Mouse (Mus musculus): ENCODE measurements at regions not wholly inside any gene's neighbourhood (a gene's known extent, or its start where the extent isn't known, plus 50 kb on each side); places are given as distances from the start of the nearest gene placed in this dataset.
"Not testable (repeated sequence)": the region's sequence is repeated elsewhere in the genome, so short reads cannot be mapped to it uniquely, and the experiment has no call there.

GRCm38 (mm10) chr16:76958597-76959392 lies 54.7 kb upstream of the Usp25 start:
- DNase-seq (ENCODE audit: low spot score in 2 of 2) = no peak

DNA sequence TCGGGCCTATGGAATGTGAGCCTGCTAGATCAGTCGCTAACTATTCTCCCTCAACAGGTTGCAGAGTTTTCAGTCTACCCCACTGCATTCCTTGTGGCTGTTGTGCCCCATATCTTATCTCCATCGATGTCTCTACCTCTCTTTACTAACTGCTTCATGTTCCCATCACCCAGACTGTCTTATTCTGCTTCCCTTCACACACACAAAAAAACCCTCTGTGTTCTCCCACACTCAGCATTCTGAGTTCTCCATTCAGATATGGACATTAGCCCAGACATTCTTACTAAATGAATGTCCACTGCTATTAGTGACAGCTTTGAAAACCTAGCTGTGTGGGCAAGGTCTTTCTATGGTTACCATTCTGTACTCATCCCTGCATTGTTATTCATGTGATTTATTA lies 56.0 kb upstream of the Usp25 start:
- DNase-seq (ENCODE audit: low spot score in 2 of 2) = no peak

DNA sequence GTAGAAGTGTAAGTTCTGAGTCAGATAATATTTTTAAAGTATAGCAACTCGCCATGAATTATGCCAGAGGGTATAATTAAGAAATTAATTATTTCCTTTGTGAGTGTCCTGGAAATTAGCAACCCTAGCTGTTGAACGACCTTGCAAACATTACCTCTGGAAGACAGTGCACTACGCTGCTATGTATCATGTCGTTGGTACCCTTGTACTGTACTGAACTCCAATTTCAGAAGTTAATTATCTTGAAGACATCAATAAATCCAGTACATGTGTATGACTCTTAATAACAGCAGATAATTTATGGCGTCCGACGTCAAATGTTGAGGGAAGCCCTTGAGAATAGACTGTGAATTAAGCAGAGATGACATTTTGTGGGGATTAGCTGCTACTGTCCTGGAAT lies 56.4 kb upstream of the Usp25 start:
- DNase-seq (ENCODE audit: low spot score in 2 of 2) = no peak

DNA sequence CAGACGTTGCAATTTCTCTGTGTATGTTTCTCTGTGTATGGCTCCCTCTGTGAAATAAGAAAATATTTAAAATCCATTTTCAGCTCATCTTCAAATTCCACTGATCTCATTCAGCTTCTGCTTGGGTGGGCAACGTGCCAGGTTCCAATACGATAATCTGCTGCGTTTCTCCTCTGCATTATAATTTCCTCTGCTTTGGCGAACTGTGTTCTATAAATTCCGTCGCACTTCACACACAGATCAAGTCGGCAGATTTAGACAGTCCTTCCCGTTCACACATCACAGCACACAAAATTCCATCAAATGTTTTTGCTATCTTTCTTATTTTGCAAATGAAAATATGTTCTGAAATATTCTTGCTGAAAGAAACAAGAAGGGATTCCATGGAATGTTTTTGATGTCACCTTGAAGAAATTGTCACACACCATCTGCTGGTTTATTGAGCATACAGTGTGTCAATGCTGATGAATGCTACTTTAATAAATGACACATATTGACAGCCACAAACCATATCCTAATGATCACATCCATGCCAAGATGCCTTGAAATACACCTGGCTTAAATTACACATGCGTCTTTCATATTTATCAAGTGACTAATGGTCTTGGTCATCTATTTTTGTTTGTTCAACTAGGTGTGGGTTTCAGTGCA lies 62.5 kb upstream of the Usp25 start:
- DNase-seq (ENCODE audit: low spot score in 2 of 2) = no peak

DNA sequence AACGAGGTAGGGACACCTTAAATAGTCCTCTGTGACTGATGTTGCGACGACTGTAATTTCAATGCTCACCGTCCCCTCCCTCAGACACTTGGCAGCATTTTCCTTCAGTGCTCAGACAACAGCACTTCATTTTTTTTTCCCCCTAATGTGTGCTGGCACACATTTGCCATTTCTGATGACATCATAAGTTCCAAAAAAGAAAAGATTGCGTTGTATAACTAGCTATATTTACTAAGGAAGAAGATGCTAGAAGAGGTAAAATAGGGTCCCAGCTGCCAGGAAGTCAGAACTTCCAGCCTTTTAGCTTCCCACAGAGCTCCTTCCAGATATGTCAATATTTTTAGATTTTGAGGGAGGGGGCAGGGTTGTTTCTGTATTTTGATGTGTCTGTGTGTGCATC lies 66.5 kb upstream of the Usp25 start:
- no peak for DNase-seq (ENCODE audit: low spot score in 2 of 2)

DNA sequence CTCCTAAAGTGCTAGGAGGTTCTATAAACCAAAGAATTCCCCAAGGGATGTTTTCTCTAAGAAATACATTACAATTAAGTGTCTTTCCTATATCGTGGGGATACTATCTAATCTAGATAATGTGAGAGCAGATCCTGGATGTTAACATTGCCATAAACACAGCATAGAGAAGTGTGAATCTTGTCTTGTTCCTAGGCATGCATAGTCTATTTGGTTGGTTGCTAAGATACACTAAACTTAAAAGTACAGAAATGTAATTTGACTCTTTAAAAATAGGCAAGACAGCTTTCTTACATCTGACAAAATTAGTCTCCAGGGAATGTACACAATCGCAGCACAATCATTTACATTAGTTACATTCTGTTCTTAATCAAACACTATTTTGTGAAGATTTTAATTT lies 75.4 kb upstream of the Usp25 start:
- DNase-seq (ENCODE audit: low spot score in 2 of 2) = no peak

DNA sequence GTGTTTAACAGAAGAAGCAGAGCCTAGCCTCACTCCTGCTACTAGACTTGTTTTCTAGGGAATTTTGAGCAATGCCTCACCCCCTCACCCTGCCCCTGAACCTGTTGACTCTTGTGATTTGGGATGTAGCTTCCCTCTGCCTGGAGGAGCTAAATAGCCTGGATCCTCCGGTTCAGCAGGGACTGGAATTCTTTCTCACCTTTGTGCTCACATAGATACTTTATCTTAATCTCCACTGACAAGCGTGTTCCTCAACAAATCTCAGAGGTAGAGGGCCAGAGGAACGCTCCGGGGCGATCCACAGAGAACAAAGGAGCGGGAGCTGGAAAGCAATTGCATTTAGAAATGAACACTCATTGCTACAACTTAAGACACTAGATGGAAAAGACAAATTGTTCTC lies 85.6 kb upstream of the Usp25 start:
- DNase-seq (ENCODE audit: low spot score in 2 of 2) = no peak

DNA sequence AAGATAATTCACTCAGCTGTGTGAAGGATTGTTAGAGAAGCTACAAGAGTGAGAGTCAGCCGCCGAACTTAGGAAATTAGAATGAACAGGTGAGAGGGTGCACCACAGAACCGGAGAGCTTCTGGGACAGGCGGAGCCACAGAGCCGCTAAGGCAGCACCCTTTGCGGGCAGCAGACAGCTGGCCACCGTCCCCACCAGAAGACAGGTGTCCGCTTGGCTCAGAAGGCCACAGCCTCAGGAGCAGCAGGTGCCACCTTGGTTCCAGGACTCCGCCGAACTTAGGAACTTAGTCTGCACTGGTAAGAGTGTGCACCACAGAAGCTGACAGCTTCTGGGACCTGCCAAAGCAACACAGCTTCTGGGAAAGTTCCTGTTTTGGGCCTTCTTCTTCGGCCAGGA lies 93.4 kb upstream of the Usp25 start:
- not testable (repeated sequence) for DNase-seq (ENCODE audit: low spot score in 2 of 2)

GRCm38 (mm10) chr16:76918598-76918997 lies 94.9 kb upstream of the Usp25 start:
- no peak for DNase-seq (ENCODE audit: low spot score in 2 of 2)

- no peak for DNase-seq (ENCODE audit: low spot score in 2 of 2)
Observed at GRCm38 (mm10) chr16:76914311-76914710, 99.2 kb upstream of the Usp25 start.

DNA sequence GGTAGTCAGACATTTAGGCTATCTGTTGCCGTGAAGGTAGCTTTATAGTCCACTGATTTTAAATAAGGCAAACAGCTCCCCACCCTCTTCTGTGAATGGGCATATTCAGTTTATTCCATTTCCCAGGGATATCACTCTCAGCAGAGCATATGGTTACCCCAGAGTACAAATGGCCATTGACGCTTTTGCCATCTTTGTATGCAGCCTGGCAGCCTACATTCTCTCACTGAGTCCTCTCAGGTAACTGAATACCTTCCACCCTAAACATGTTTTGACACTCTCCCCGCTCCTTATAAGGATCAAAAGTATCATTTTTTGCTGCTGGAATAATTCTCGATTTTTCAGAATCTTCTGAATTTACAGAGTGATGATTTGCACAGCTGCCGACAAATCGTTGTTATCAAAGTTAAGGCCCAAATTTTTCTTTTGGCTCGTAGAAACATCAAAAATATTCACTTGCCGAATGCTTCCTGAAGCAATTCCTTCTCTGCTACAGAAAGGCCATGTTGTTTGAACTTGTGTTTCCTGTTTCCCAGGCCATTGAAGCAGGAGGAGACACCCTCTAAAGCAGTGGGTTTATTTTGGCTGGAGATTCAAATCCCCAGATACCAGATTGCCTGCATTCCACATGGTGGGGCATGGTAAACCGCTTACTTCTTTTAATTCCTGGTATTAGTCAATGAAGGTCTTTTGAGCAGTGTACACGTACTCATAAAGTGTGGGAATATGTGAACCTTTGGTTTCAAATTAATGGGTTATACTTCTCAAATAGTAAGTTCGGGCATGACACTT lies 108.1 kb upstream of the Usp25 start:
- no peak for DNase-seq (ENCODE audit: low spot score in 2 of 2)

- DNase-seq (ENCODE audit: low spot score in 2 of 2) = no peak
Observed at GRCm38 (mm10) chr16:76899083-76899482, 114.4 kb upstream of the Usp25 start.

- DNase-seq (ENCODE audit: low spot score in 2 of 2) = no peak
Observed at GRCm38 (mm10) chr16:76896305-76896704, 117.2 kb upstream of the Usp25 start.

- no peak for DNase-seq (ENCODE audit: low spot score in 2 of 2)
Observed at GRCm38 (mm10) chr16:76895781-76896180, 117.7 kb upstream of the Usp25 start.

- DNase-seq (ENCODE audit: low spot score in 2 of 2) = no peak
Observed at GRCm38 (mm10) chr16:76878576-76878975, 134.9 kb upstream of the Usp25 start.

- DNase-seq (ENCODE audit: low spot score in 2 of 2) = no peak
Observed at GRCm38 (mm10) chr16:76875397-76876018, 138.0 kb upstream of the Usp25 start.

DNA sequence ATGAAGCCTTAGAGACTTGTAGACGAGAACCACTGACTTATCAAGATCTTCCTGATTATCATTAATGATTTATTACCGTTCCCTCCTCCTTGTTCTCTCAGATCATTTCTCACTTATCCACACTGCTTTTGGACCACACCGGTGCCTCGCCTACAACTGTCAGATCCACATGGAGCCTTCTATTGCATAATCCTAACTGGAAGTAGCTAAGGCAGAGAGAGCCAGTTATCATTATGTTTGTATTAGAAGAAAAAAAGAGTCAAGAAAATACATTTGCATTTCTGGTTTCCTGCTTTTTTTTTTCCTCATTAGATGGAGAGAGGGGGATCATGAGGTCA lies 147.1 kb upstream of the Usp25 start:
- DNase-seq (ENCODE audit: low spot score in 2 of 2) = no peak

DNA sequence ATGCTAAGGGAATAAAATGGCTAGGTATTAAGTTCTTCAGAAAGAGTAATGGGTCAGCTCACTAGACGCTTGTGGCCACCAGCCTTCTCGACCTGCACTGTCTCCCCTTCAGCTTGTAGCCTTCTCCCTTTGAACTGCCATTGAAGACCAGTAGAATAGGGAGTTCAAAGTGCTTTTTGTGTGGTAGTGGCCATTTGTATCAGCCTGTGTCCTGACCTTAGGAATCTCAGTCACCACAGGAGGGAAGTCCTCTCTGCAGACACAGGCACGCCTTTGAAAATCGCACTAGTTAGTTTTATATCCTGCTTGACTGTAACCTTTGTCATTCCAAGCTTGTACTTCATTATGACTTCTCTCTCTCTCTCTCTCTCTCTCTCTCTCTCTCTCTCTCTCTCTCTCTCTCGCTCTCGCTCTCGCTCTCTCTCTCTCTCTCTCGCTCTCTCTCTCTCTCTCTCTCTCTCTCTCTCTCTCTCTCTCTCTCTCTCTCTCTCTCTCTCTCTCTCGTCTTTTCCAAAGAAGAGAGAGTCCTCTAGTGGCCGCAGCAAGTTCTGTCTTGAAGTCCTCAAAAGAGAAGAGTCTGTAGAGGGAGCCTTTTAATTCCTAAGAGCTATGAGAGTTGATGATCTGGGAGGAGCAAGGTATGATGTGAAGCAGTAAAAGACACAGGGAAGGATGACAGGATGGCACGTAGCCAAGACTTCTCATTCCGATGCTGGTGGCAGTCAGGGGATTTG lies 147.6 kb upstream of the Usp25 start:
- DNase-seq (ENCODE audit: low spot score in 2 of 2) = no peak

DNA sequence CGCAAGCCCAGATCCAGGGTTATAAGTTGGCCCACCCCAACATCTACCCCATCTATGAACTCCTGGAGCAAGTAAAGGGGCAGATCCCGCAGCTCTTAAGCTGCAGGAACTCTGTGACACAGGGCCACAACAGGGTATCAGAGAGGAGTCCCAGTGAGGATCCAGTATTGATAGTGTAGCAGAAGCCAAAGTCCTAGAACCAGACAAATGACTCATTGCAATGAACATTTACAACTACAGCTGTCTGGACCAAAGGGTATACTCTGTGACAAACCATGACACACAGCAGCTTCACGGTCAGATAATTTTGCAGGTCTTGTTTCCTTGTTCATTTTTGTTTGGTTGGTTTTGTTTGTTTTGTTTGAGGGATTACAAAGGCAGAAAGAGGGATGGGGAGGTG lies 149.1 kb upstream of the Usp25 start:
- DNase-seq (ENCODE audit: low spot score in 2 of 2) = no peak

GRCm38 (mm10) chr16:76855797-76856196 lies 157.7 kb upstream of the Usp25 start:
- DNase-seq (ENCODE audit: low spot score in 2 of 2) = no peak

- DNase-seq (ENCODE audit: low spot score in 2 of 2) = no peak
Observed at GRCm38 (mm10) chr16:76851396-76851795, 162.1 kb upstream of the Usp25 start.

DNA sequence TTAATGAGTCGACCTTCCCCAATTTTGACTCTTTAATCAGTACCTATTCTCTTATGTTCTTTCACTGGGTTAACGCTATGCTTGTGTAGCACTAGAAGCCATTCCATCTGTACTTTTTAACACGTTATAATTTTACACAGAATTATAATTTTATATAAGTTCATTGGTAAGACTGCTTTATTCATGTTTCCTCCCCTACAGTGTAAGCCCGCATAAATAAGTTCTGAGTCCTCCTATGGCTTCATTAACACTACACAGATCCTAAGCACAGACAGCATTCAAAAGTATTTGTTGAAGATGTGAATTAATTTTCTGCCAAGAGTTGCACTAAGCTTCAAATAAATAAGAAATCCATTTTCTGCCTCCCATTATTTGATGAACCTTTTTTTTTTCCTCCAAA lies 176.1 kb upstream of the Usp25 start:
- DNase-seq (ENCODE audit: low spot score in 2 of 2) = no peak
